Mouse (Mus musculus): ENCODE results near the gene Basp1. TPM values are rescaled to one million over a fixed set of nuclear protein-coding genes. Genes with fewer than 3 reads are reported as not detected.
A peak's percentile ranks its signal among the peaks of the same experiment; 100 is the strongest.

Gene Basp1
- polyA plus RNA-seq, 1 experiment from 2014 or later: 262 TPM

DNA sequence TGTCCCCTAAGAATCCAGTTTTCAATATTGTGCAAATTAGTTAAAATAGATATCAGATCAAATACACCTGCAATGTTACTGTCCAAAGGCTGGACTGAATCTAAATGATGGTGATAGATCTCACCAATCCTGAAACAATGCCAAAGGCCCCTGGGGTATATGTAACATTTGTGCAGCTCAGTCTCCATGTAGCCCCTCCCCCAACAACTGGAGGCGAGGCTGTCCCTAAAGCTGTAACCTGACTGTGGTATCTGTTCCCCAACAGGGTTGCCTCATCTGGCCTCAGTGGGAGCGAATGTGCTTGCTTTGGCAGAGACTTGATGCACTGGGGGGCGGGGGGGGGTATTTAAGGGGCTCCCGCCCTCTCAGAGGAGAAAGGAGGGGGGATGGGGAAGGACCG, 52.7 kb downstream of the Basp1 start:
- H3K4me1 ChIP-seq (replicated peaks; ENCODE audit: control insufficient read depth, insufficient read depth, low read length): peaks cover 55% of the 10 kb centered on the region

DNA sequence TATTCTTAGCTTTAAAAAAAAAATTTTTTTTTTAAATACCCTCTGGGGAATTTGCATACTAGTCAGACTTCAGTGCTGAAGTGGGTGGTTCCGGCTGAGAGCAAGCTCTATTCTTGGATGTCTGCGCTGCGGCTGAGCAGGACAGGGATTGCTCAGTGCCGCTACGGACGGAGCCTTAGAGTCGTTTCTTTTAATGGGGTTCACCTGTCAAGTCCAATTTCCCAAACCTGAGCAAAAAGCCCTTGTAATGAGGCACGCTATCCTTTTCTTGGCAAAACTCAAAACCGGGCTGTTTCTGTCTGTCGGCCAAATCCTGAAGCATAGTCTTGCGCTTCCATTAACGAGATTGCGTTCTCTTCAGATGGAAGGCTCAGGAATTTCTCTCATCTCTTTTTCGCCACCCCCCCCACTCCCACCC, 54.9 kb downstream of the Basp1 start:
- H3K27ac ChIP-seq: peak overlapping the region; percentile 32; the same call in 1 of the 2 replicates
- peaks cover 33% of the 10 kb centered on the region for H3K4me1 ChIP-seq (replicated peaks; ENCODE audit: control insufficient read depth, insufficient read depth, low read length)
- H3K9ac ChIP-seq: peak overlapping the region; percentile 18; the same call in 1 of the 2 replicates
- peak overlapping the region; percentile 36 for H3K4me2 ChIP-seq (replicated peaks)
- no peak overlapping the region for H3K4me3 ChIP-seq (replicated peaks; ENCODE audit: low read length)
- H3K27me3 ChIP-seq (ENCODE audit: control insufficient read depth, insufficient read depth, low read length): no peaks in the 10 kb centered on the region
- ATAC-seq (ENCODE audit: low FRiP score) (0 out of 2 replicates have a peak, but pooled peaks have one; percentile 38), DNase-seq (ENCODE audit: low spot score) (no peak)
- peaks cover 12% of the 10 kb centered on the region for H3K36me3 ChIP-seq (replicated peaks; ENCODE audit: control insufficient read depth, insufficient read depth)
- no peaks in the 10 kb centered on the region for H3K9me3 ChIP-seq (ENCODE audit: control insufficient read depth, low read length)
- WGBS: 30% methylated on average over 14 of the region's 14 CpGs

More for the DNA sequence above, 52.7 kb downstream of the Basp1 start:
- DNase-seq (ENCODE audit: low spot score) (no peak), ATAC-seq (ENCODE audit: low FRiP score) (peak; percentile 5; the same call in 1 of the 2 replicates)
- no peaks in the 10 kb centered on the region for H3K27me3 ChIP-seq (ENCODE audit: control insufficient read depth, insufficient read depth, low read length)
- H3K9me3 ChIP-seq (ENCODE audit: control insufficient read depth, low read length): no peaks in the 10 kb centered on the region
- no peak overlapping the region for H3K4me2 ChIP-seq (replicated peaks)
- peaks cover 22% of the 10 kb centered on the region for H3K36me3 ChIP-seq (replicated peaks; ENCODE audit: control insufficient read depth, insufficient read depth)
- no peak overlapping the region for H3K4me3 ChIP-seq (replicated peaks; ENCODE audit: low read length)
- H3K9ac ChIP-seq: no peak overlapping the region
- H3K27ac ChIP-seq: no peak overlapping the region
- WGBS: 35% methylated on average over 5 of the region's 5 CpGs

DNA sequence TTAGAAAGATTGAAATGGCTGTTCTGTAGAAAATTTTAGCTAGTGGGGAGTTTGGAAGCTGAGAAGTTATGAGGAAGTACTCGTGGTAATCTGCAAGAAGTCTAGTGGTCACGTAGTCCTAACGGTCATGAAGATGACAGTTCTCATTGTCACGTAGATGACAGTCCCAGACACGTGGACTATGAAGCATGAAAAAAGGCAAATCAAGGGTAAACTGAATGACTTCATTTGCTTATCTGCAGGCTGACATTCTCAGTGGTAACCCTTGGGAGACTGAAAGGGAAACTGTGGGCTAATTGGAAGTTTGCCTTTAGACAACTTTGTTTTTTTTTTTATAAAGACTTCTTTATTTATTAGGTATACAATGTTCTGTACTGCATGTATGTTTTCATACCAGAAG, 58.2 kb downstream of the Basp1 start:
- Histone ChIP-seq H3K9me3 (ENCODE audit: control insufficient read depth, low read length) (no peaks in the 10 kb centered on the region), H3K9ac (no peak overlapping the region), H3K27ac (no peak overlapping the region), H3K4me1 (replicated peaks; ENCODE audit: control insufficient read depth, insufficient read depth, low read length) (peaks cover 9% of the 10 kb centered on the region), H3K36me3 (replicated peaks; ENCODE audit: control insufficient read depth, insufficient read depth) (no peaks in the 10 kb centered on the region), H3K4me2 (replicated peaks) (no peak overlapping the region), H3K4me3 (replicated peaks; ENCODE audit: low read length) (no peak overlapping the region), H3K27me3 (ENCODE audit: control insufficient read depth, insufficient read depth, low read length) (no peaks in the 10 kb centered on the region)
- DNase-seq (ENCODE audit: low spot score) (no peak), ATAC-seq (ENCODE audit: low FRiP score) (no peak)
- WGBS: 81% methylated on average over 5 of the region's 5 CpGs

DNA sequence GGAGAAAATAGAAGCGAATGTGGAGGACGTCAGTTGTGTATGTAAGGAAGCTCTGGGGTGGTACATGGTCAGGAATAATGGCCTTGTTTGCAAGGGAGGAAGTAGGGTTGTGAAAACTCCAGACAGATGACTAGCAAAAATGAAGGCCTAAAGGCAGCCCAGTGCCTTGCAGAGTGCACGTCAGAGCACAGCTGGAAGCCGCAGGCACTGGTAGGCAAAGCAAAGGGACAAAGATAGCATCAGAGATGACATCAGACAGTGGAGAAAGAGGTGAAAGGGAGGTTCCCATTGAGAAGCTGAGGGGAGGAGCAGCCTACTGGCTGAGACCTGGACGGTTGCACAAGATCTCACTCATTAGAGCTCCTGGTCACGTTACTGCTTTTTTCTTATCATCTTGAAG, 58.8 kb downstream of the Basp1 start:
- H3K27me3 ChIP-seq (ENCODE audit: control insufficient read depth, insufficient read depth, low read length): no peaks in the 10 kb centered on the region
- H3K4me1 ChIP-seq (replicated peaks; ENCODE audit: control insufficient read depth, insufficient read depth, low read length): peaks cover 4% of the 10 kb centered on the region; the same call in 1 of the 2 replicates
- no peak overlapping the region for H3K4me2 ChIP-seq (replicated peaks)
- H3K36me3 ChIP-seq (replicated peaks; ENCODE audit: control insufficient read depth, insufficient read depth): no peaks in the 10 kb centered on the region
- H3K4me3 ChIP-seq (replicated peaks; ENCODE audit: low read length): no peak overlapping the region
- ATAC-seq (ENCODE audit: low FRiP score) (no peak), DNase-seq (ENCODE audit: low spot score) (no peak)
- no peaks in the 10 kb centered on the region for H3K9me3 ChIP-seq (ENCODE audit: control insufficient read depth, low read length)
- H3K9ac ChIP-seq: no peak overlapping the region
- 78% methylated on average over 6 of the region's 6 CpGs for WGBS
- H3K27ac ChIP-seq: no peak overlapping the region

DNA sequence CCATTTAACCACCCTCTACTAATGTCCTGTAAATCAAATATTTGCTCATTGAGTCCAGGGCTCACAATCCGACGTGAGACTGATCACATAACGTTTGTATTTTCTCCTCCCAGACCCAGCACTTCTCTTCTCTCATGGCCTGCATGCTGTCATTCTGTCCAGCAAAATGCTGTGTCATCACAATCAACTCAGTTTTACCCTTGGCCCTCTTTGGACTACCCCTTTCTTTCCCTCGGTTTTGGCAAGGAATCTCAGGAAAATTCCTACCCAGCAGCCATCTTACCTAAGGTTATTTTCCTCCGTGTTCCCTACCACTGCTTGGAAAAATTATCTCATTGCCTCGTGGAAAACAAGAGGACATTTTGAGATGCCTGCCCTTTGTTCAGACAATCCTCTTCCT, 60.1 kb downstream of the Basp1 start:
- no peak for ATAC-seq (ENCODE audit: low FRiP score)
- no peaks in the 10 kb centered on the region for H3K36me3 ChIP-seq (replicated peaks; ENCODE audit: control insufficient read depth, insufficient read depth)
- H3K4me3 ChIP-seq (replicated peaks; ENCODE audit: low read length): no peak overlapping the region
- H3K9ac ChIP-seq: no peak overlapping the region
- H3K4me2 ChIP-seq (replicated peaks): no peak overlapping the region
- WGBS: 84% methylated on average over 6 of the region's 6 CpGs
- H3K27me3 ChIP-seq (ENCODE audit: control insufficient read depth, insufficient read depth, low read length): no peaks in the 10 kb centered on the region
- DNase-seq (ENCODE audit: low spot score): no peak
- H3K27ac ChIP-seq: no peak overlapping the region
- no peaks in the 10 kb centered on the region for H3K9me3 ChIP-seq (ENCODE audit: control insufficient read depth, low read length)
- peaks cover under 1% of the 10 kb centered on the region; the same call in 1 of the 2 replicates for H3K4me1 ChIP-seq (replicated peaks; ENCODE audit: control insufficient read depth, insufficient read depth, low read length)

DNA sequence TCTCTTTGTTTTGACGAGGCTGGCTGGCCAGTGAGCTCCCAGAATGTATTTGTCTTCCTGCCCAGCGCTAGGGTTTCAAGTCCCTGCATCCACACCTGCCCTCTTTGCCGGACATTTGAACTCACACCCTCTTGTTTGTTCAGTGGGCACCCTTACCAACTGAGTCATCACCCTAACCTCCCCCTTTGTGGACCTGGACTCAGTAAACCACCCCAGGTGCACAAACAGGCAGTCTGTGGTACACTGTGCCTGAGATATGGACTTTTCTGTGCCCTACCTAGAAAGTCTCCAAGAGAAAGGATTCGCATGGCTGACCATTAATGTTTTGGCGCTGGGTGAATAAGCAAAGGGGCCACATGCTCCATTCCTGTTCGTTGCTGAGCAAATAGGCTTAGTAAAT, 70.3 kb downstream of the Basp1 start:
- Histone ChIP-seq H3K9ac (no peak overlapping the region), H3K4me3 (replicated peaks; ENCODE audit: low read length) (no peak overlapping the region), H3K4me1 (replicated peaks; ENCODE audit: control insufficient read depth, insufficient read depth, low read length) (no peaks in the 10 kb centered on the region), H3K4me2 (replicated peaks) (no peak overlapping the region), H3K27me3 (ENCODE audit: control insufficient read depth, insufficient read depth, low read length) (no peaks in the 10 kb centered on the region), H3K27ac (no peak overlapping the region), H3K9me3 (ENCODE audit: control insufficient read depth, low read length) (no peaks in the 10 kb centered on the region), H3K36me3 (replicated peaks; ENCODE audit: control insufficient read depth, insufficient read depth) (no peaks in the 10 kb centered on the region)
- 64% methylated on average over 6 of the region's 6 CpGs for WGBS
- ATAC-seq (ENCODE audit: low FRiP score): no peak
- DNase-seq (ENCODE audit: low spot score): no peak

DNA sequence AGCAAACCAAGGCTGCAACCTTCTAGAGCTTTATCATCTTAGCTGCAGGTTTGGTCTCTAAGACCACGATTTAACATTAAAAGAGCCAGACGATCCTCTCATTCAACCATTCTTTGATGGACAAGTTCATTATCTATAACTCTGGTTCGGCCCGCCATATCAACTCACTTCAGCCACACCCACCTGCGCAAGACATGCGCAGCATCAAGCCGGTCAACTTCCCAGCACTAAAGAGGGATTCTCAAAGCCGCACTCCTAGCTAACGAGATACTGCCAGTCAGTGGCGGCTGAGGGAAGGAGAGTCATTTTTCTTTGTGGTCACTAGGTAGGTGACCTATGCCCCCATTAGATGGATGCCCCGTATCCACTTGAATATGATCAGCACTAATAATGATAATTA, 78.3 kb downstream of the Basp1 start:
- H3K4me3 ChIP-seq (replicated peaks; ENCODE audit: low read length): no peak overlapping the region
- DNase-seq (ENCODE audit: low spot score): no peak
- H3K9ac ChIP-seq: no peak overlapping the region
- H3K36me3 ChIP-seq (replicated peaks; ENCODE audit: control insufficient read depth, insufficient read depth): no peaks in the 10 kb centered on the region
- no peaks in the 10 kb centered on the region for H3K27me3 ChIP-seq (ENCODE audit: control insufficient read depth, insufficient read depth, low read length)
- no peaks in the 10 kb centered on the region for H3K9me3 ChIP-seq (ENCODE audit: control insufficient read depth, low read length)
- 0 out of 2 replicates have a peak, but pooled peaks cover 8% of the 10 kb centered on the region for H3K4me1 ChIP-seq (replicated peaks; ENCODE audit: control insufficient read depth, insufficient read depth, low read length)
- no peak overlapping the region for H3K27ac ChIP-seq
- no peak overlapping the region for H3K4me2 ChIP-seq (replicated peaks)
- WGBS: 90% methylated on average over 11 of the region's 11 CpGs
- no peak for ATAC-seq (ENCODE audit: low FRiP score)

DNA sequence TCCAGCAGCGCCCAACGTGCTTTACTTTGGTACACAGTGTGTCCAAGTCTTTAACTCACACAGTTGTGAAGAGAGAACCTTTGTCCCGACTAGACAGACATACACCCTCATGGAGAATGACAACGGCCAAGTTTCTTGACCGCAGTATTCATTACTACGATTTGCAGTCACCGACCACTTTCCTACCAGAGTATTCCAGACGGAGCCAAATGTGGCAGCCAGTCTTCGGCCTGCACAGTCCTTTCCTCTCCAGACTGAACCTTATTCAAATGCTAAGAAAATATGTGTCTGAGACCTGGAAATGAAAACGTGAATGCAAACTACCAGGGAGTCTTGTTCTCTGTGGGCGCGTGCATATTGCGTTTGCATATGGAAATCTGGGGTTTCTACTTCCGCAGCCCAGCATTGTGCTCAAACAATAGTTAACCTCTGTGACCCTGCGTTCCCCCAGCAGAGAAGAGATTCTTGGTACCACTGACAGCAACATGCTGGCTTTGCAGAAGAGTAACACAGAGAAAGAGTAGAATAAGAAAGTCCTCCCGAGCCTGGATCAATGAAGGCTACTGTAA, 81.6 kb downstream of the Basp1 start:
- H3K9ac ChIP-seq: no peak overlapping the region
- H3K27ac ChIP-seq: no peak overlapping the region
- no peaks in the 10 kb centered on the region for H3K27me3 ChIP-seq (ENCODE audit: control insufficient read depth, insufficient read depth, low read length)
- H3K9me3 ChIP-seq (ENCODE audit: control insufficient read depth, low read length): no peaks in the 10 kb centered on the region
- no peak for DNase-seq (ENCODE audit: low spot score)
- no peak overlapping the region for H3K4me3 ChIP-seq (replicated peaks; ENCODE audit: low read length)
- no peaks in the 10 kb centered on the region for H3K36me3 ChIP-seq (replicated peaks; ENCODE audit: control insufficient read depth, insufficient read depth)
- no peak for ATAC-seq (ENCODE audit: low FRiP score)
- 30% methylated on average over 16 of the region's 16 CpGs for WGBS
- no peak overlapping the region for H3K4me2 ChIP-seq (replicated peaks)
- H3K4me1 ChIP-seq (replicated peaks; ENCODE audit: control insufficient read depth, insufficient read depth, low read length): 0 out of 2 replicates have a peak, but pooled peaks cover 8% of the 10 kb centered on the region

DNA sequence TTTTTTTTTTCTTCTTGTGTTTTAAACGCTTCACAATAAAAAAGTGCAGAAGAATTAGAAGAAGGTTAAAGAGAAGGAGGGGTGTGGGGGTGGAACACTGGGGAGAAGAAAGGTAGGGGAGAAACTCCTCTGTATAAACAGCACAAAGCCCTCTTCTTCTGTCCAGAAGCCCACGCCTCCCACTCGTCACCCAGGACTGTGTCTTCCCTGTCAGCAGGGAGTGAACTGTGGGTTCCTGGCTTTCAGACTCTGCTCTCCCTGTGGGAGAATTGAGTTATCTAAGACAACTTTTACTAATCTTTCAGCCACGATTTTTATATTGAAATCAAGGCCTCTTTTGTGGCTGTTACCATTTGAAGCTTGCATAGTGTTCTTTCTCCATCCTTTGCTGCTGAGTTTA, 82.6 kb downstream of the Basp1 start:
- Histone ChIP-seq H3K27me3 (ENCODE audit: control insufficient read depth, insufficient read depth, low read length) (no peaks in the 10 kb centered on the region), H3K4me1 (replicated peaks; ENCODE audit: control insufficient read depth, insufficient read depth, low read length) (0 out of 2 replicates have a peak, but pooled peaks cover 8% of the 10 kb centered on the region), H3K4me3 (replicated peaks; ENCODE audit: low read length) (no peak overlapping the region), H3K4me2 (replicated peaks) (no peak overlapping the region), H3K36me3 (replicated peaks; ENCODE audit: control insufficient read depth, insufficient read depth) (no peaks in the 10 kb centered on the region), H3K9ac (no peak overlapping the region), H3K9me3 (ENCODE audit: control insufficient read depth, low read length) (no peaks in the 10 kb centered on the region), H3K27ac (no peak overlapping the region)
- DNase-seq (ENCODE audit: low spot score): no peak
- WGBS: 51% methylated on average over 4 of the region's 4 CpGs
- ATAC-seq (ENCODE audit: low FRiP score): no peak

DNA sequence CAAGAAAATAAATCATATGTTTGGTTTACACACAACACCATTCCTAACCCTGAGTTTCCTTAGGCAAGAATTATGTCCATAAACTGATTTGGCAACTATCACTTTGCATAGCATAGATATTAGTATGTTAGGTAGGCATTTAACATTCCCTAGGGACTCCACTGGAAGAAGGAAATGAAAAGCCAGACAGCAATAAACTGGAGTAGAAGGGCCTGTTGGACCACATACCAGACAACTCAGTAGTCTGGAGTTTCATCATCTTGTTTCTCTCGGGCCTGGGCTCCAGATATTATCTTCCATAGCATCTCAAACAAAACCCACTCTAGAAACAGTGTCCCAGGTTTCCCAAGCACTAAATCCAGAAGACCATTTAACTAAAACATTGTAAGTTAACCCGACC, 91.0 kb downstream of the Basp1 start:
- H3K9ac ChIP-seq: no peak overlapping the region
- 90% methylated on average over 2 of the region's 2 CpGs for WGBS
- H3K36me3 ChIP-seq (replicated peaks; ENCODE audit: control insufficient read depth, insufficient read depth): no peaks in the 10 kb centered on the region
- H3K9me3 ChIP-seq (ENCODE audit: control insufficient read depth, low read length): no peaks in the 10 kb centered on the region
- H3K4me2 ChIP-seq (replicated peaks): no peak overlapping the region
- no peak for ATAC-seq (ENCODE audit: low FRiP score)
- no peaks in the 10 kb centered on the region for H3K4me1 ChIP-seq (replicated peaks; ENCODE audit: control insufficient read depth, insufficient read depth, low read length)
- H3K27ac ChIP-seq: no peak overlapping the region
- DNase-seq (ENCODE audit: low spot score): no peak
- no peak overlapping the region for H3K4me3 ChIP-seq (replicated peaks; ENCODE audit: low read length)
- H3K27me3 ChIP-seq (ENCODE audit: control insufficient read depth, insufficient read depth, low read length): no peaks in the 10 kb centered on the region
